In the genomic region with DNA sequence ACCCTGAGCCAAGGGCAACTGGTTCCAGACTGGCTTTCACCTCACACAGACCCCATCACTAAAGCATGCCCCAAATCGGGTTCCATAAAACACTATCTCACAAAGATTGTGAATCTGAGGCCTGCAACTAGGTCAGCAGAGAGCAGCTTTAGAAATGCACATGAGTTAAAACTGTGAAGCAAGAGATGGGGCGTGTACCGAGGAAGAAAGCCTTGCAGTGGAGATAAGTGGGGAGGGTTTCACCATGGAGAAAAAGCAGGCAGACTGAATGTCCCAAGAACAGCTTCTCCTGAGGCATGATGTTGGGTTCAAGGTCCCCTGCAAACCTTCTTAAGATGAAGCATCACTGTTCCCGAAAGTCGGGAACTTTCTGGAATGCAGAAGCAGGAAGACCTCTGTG, we compare ENCODE assay signal across 27 mouse cellular contexts.
DNase-seq lines count a peak whose midpoint lies in the region; ATAC-seq and TF ChIP-seq lines count a peak whose summit lies in the region.
"Had no signal": no experiment of that assay in that cellular context is flagged by ENCODE, and none has a peak within 500 bp of the region (broad histone marks: within the 10 kb centered on the region; RNA-seq: fewer than 3 reads in every experiment).

No protein-coding gene starts in this region.

- DNase-seq in liver: peak; percentile 32
- DNase-seq in liver, postnatal 0 days: no peak
- DNase-seq in liver, embryonic 11.5 days (ENCODE audit: low spot score): no peak
- DNase-seq in lung, postnatal 10 days: no peak
- DNase-seq in urinary bladder, adult 2 months (ENCODE audit: low spot score): no peak
- DNase-seq: cerebellum, adult 11 months; cerebellum, adult 9-10 months; cerebellum, postnatal 36 days; forebrain, postnatal 0 days; heart, postnatal 10 days; kidney, adult 2 months; kidney, postnatal 36 days; lung, adult 18-20 months; right cerebral cortex, postnatal 25 days; spleen, adult 18-20 months; thymus, postnatal 25 days had no signal

- no peak overlapping the region for H3K4me3 ChIP-seq in liver, postnatal 0 days (ENCODE audit: low read depth, low read length)
- H3K4me3 ChIP-seq in liver, embryonic 11.5 days (ENCODE audit: low read depth, low read length): no peak overlapping the region
- H3K4me3 ChIP-seq in liver, embryonic 16.5 days (ENCODE audit: low read depth, low read length): no peak overlapping the region
- H3K4me3 ChIP-seq: erythroblast, embryonic 14.5 days; heart, embryonic 13.5 days; limb, embryonic 12.5 days had no signal

- H3K9ac ChIP-seq in liver, postnatal 0 days (replicated peaks): no peak overlapping the region
- H3K9ac ChIP-seq in liver, embryonic 11.5 days (ENCODE audit: low read depth, low read length): no peak overlapping the region
- no peak overlapping the region for H3K9ac ChIP-seq in liver, embryonic 16.5 days (ENCODE audit: low read depth, low read length)
- H3K9ac ChIP-seq: forebrain, postnatal 0 days; heart, embryonic 13.5 days; hindbrain, embryonic 14.5 days; limb, embryonic 12.5 days had no signal

- no peak for TF ChIP-seq CTCF in liver, postnatal 0 days (IDR thresholded peaks at IDR 0.05; ENCODE audit: low read depth)

- H3K9me3 ChIP-seq in liver, postnatal 0 days (ENCODE audit: low read length): no peaks in the 10 kb centered on the region
- no peaks in the 10 kb centered on the region for H3K9me3 ChIP-seq in liver, embryonic 11.5 days (ENCODE audit: control insufficient read depth, low read length)
- no peaks in the 10 kb centered on the region for H3K9me3 ChIP-seq in liver, embryonic 16.5 days (replicated peaks; ENCODE audit: control insufficient read depth, low read length)
- H3K9me3 ChIP-seq: G1E; heart, embryonic 13.5 days had no signal

- ATAC-seq in liver, postnatal 0 days: no peak
- peak; percentile 81 for ATAC-seq in liver, embryonic 11.5 days (replicated peaks; ENCODE audit: low FRiP score)
- peak; percentile 76 for ATAC-seq in liver, embryonic 16.5 days (ENCODE audit: low read depth)
- no peak for ATAC-seq in CD4-positive, CD25-positive, alpha-beta regulatory T cell, adult 4 months
- ATAC-seq in granulocyte monocyte progenitor cell, adult 5-6 weeks (replicated peaks; ENCODE audit: poor library complexity, severe bottlenecking): no peak
- ATAC-seq: forebrain, postnatal 0 days; lung, postnatal 0 days; midbrain, embryonic 16.5 days had no signal

- no peak overlapping the region for H3K4me2 ChIP-seq in liver, postnatal 0 days (ENCODE audit: low read depth, low read length)
- no peak overlapping the region for H3K4me2 ChIP-seq in liver, embryonic 11.5 days
- H3K4me2 ChIP-seq in liver, embryonic 16.5 days (ENCODE audit: low read depth, low read length): no peak overlapping the region
- H3K4me2 ChIP-seq: heart, embryonic 13.5 days; hindbrain, embryonic 14.5 days; limb, embryonic 12.5 days; midbrain, embryonic 11.5 days had no signal

- no peak overlapping the region for H3K27ac ChIP-seq in liver, postnatal 0 days (ENCODE audit: low read depth)
- no peak overlapping the region for H3K27ac ChIP-seq in liver, embryonic 11.5 days (ENCODE audit: low read depth, low read length)
- no peak overlapping the region for H3K27ac ChIP-seq in liver, embryonic 16.5 days (ENCODE audit: low read length)
- H3K27ac ChIP-seq: heart, embryonic 13.5 days; hindbrain, embryonic 14.5 days; limb, embryonic 12.5 days had no signal

- TF ChIP-seq EP300 in liver, postnatal 0 days (IDR thresholded peaks at IDR 0.05; ENCODE audit: low read depth): no peak

- no peaks in the 10 kb centered on the region for H3K27me3 ChIP-seq in liver, postnatal 0 days (ENCODE audit: insufficient read depth, low read length)
- no peaks in the 10 kb centered on the region for H3K27me3 ChIP-seq in liver, embryonic 11.5 days (replicated peaks; ENCODE audit: control insufficient read depth, insufficient read depth, low read length)
- H3K27me3 ChIP-seq in liver, embryonic 16.5 days (ENCODE audit: control insufficient read depth, insufficient read depth, low read depth, low read length): no peaks in the 10 kb centered on the region
- H3K27me3 ChIP-seq: heart, embryonic 13.5 days; limb, embryonic 12.5 days had no signal

- 67% methylated on average over 5 of the region's 5 CpGs for WGBS in liver, postnatal 0 days (ENCODE audit: insufficient replicate concordance)
- 55% methylated on average over 5 of the region's 5 CpGs for WGBS in liver, embryonic 11.5 days
- WGBS in liver, embryonic 16.5 days (ENCODE audit: insufficient replicate concordance): 42% methylated on average over 5 of the region's 5 CpGs

- no peaks in the 10 kb centered on the region for H3K36me3 ChIP-seq in liver, postnatal 0 days (replicated peaks; ENCODE audit: insufficient read depth, low read length)
- H3K36me3 ChIP-seq in liver, embryonic 11.5 days (ENCODE audit: control insufficient read depth, insufficient read depth, low read length): no peaks in the 10 kb centered on the region
- no peaks in the 10 kb centered on the region for H3K36me3 ChIP-seq in liver, embryonic 16.5 days (ENCODE audit: control insufficient read depth, insufficient read depth)
- H3K36me3 ChIP-seq: G1E; heart, embryonic 13.5 days; limb, embryonic 12.5 days had no signal

- peaks cover 3% of the 10 kb centered on the region; the same call in 1 of the 2 replicates for H3K4me1 ChIP-seq in liver, postnatal 0 days (ENCODE audit: insufficient read depth)
- peaks cover 3% of the 10 kb centered on the region; the same call in 1 of the 2 replicates for H3K4me1 ChIP-seq in liver, embryonic 11.5 days (replicated peaks; ENCODE audit: control insufficient read depth, insufficient read depth, low read length)
- peaks cover 12% of the 10 kb centered on the region for H3K4me1 ChIP-seq in liver, embryonic 16.5 days (ENCODE audit: control insufficient read depth, low read depth, low read length)
- H3K4me1 ChIP-seq: limb, embryonic 12.5 days had no signal

Comparison
In these comparisons a context has a peak if more than half of its experiments do, and no peak if none do; other contexts are left out.
1. ATAC-seq: peak in liver, embryonic 11.5 days (single experiment) and liver, embryonic 16.5 days (single experiment); none in liver, postnatal 0 days (single experiment), CD4-positive, CD25-positive, alpha-beta regulatory T cell, adult 4 months (single experiment) and granulocyte monocyte progenitor cell, adult 5-6 weeks (single experiment).